Mouse (Mus musculus) C2C12 (cell line): ENCODE measurements around the gene Uhrf1bp1.

Experiments
- CEBPB ChIP-seq: IDR thresholded peaks from one replicate; pipeline ENCODE4 v1.6.1; 2011; ENCODE audit warnings: low read depth, mild to moderate bottlenecking, control low read depth, moderate library complexity
- CTCF ChIP-seq: IDR thresholded peaks from one replicate; pipeline ENCODE4 v1.5.1; 2011; ENCODE audit not compliant: control insufficient read depth, insufficient read depth, insufficient read length
- MAX ChIP-seq: IDR thresholded peaks from one replicate; pipeline ENCODE4 v1.6.1; 2011; ENCODE audit warnings: mild to moderate bottlenecking, control low read depth
- USF1 ChIP-seq: IDR thresholded peaks from one replicate; pipeline ENCODE4 v1.6.1; 2011; ENCODE audit warnings: low read depth, mild to moderate bottlenecking, control low read depth, moderate library complexity

GRCm38 (mm10) chr17:27814606-27815005 is 41.6 kb upstream of the Uhrf1bp1 start:
- TF ChIP-seq CTCF: no peak
- TF ChIP-seq MAX: no peak
- TF ChIP-seq CEBPB: no peak
- no peak for TF ChIP-seq USF1
